ENCODE assay signal across 19 mouse cellular contexts in the genomic region with DNA sequence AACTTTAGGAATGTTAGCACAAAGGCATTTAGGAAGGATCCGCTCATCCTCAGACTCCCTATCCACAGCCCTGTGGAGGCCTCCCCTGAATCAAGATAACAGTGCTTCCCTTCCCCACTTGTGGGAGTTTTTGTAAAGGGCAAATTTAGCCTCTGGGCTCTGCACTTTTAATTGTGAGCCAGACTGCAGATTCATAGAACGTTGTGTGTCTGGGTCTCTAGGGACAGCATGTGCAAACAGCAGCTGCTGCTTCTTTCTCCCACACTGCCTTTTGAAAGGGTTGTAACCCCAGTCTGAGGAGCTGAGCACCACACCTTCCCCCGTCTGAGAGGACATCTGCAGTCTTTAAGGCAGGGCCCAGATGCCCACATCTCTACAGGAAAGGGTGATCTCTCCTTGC.
A peak's percentile ranks its signal among the peaks of the same experiment; 100 is the strongest.
DNase-seq lines count a peak whose midpoint lies in the region; ATAC-seq and TF ChIP-seq lines count a peak whose summit lies in the region.
"Had no signal": no experiment of that assay in that cellular context is flagged by ENCODE, and none has a peak within 500 bp of the region (broad histone marks: within the 10 kb centered on the region; RNA-seq: fewer than 3 reads in every experiment).

No protein-coding gene starts in this region.

- no peak for TF ChIP-seq EP300 in heart, postnatal 0 days (IDR thresholded peaks at IDR 0.05; ENCODE audit: low read depth)

- no peaks in the 10 kb centered on the region for H3K9me3 ChIP-seq in heart, postnatal 0 days (replicated peaks; ENCODE audit: control insufficient read depth, low read length)
- no peaks in the 10 kb centered on the region for H3K9me3 ChIP-seq in midbrain, postnatal 0 days (ENCODE audit: low read length)
- H3K9me3 ChIP-seq in midbrain, embryonic 16.5 days (replicated peaks; ENCODE audit: control insufficient read depth, low read length, poor library complexity, severe bottlenecking): no peaks in the 10 kb centered on the region
- H3K9me3 ChIP-seq: forebrain, embryonic 12.5 days; hindbrain, embryonic 12.5 days; kidney, embryonic 15.5 days; lung, embryonic 15.5 days; neural tube, embryonic 13.5 days had no signal

- H3K27ac ChIP-seq in heart, postnatal 0 days (ENCODE audit: low read depth): no peak overlapping the region
- no peak overlapping the region for H3K27ac ChIP-seq in midbrain, postnatal 0 days (ENCODE audit: low read depth, low read length)
- no peak overlapping the region for H3K27ac ChIP-seq in midbrain, embryonic 16.5 days (ENCODE audit: low read length)
- H3K27ac ChIP-seq: forebrain, embryonic 12.5 days; hindbrain, embryonic 12.5 days; kidney, embryonic 15.5 days; lung, embryonic 15.5 days; neural tube, embryonic 13.5 days had no signal

- TF ChIP-seq CTCF in heart, postnatal 0 days (IDR thresholded peaks at IDR 0.05; ENCODE audit: low read depth): no peak
- no peak for TF ChIP-seq CTCF in midbrain, postnatal 0 days (IDR thresholded peaks at IDR 0.05)

- ATAC-seq in heart, postnatal 0 days (ENCODE audit: insufficient read depth, low read depth): no peak
- no peak for ATAC-seq in midbrain, postnatal 0 days (ENCODE audit: low FRiP score)
- no peak for ATAC-seq in midbrain, embryonic 16.5 days
- ATAC-seq: inflammation-experienced regulatory T-cells, adult 6 months had no signal

- no peak overlapping the region for H3K4me3 ChIP-seq in heart, postnatal 0 days (ENCODE audit: low read depth, low read length)
- H3K4me3 ChIP-seq in midbrain, postnatal 0 days (ENCODE audit: low read depth, low read length): no peak overlapping the region
- no peak overlapping the region for H3K4me3 ChIP-seq in midbrain, embryonic 16.5 days (ENCODE audit: low read depth, low read length)
- H3K4me3 ChIP-seq: forebrain, embryonic 12.5 days; hindbrain, embryonic 12.5 days; kidney, embryonic 15.5 days; lung, embryonic 15.5 days; neural tube, embryonic 13.5 days had no signal

- no peaks in the 10 kb centered on the region for H3K36me3 ChIP-seq in heart, postnatal 0 days (replicated peaks; ENCODE audit: control insufficient read depth, insufficient read depth, low read length)
- no peaks in the 10 kb centered on the region for H3K36me3 ChIP-seq in midbrain, postnatal 0 days (ENCODE audit: insufficient read depth, low read length)
- no peaks in the 10 kb centered on the region for H3K36me3 ChIP-seq in midbrain, embryonic 16.5 days (ENCODE audit: control insufficient read depth, insufficient read depth, low read length)
- H3K36me3 ChIP-seq: forebrain, embryonic 12.5 days; hindbrain, embryonic 12.5 days; kidney, embryonic 15.5 days; lung, embryonic 15.5 days; neural tube, embryonic 13.5 days had no signal

- WGBS in heart, postnatal 0 days: 37% methylated on average over 3 of the region's 3 CpGs
- 44% methylated on average over 3 of the region's 3 CpGs for WGBS in midbrain, postnatal 0 days
- 43% methylated on average over 3 of the region's 3 CpGs for WGBS in midbrain, embryonic 16.5 days

- no peaks in the 10 kb centered on the region for H3K27me3 ChIP-seq in heart, postnatal 0 days (ENCODE audit: control insufficient read depth, insufficient read depth, low read length)
- no peaks in the 10 kb centered on the region for H3K27me3 ChIP-seq in midbrain, postnatal 0 days (ENCODE audit: insufficient read depth, low read length)
- H3K27me3 ChIP-seq in midbrain, embryonic 16.5 days (ENCODE audit: control insufficient read depth, insufficient read depth, low read depth, low read length): no peaks in the 10 kb centered on the region
- H3K27me3 ChIP-seq: forebrain, embryonic 12.5 days; hindbrain, embryonic 12.5 days; kidney, embryonic 15.5 days; lung, embryonic 15.5 days; neural tube, embryonic 13.5 days had no signal

- no peak overlapping the region for H3K4me2 ChIP-seq in heart, postnatal 0 days (ENCODE audit: low read depth, low read length)
- no peak overlapping the region for H3K4me2 ChIP-seq in midbrain, postnatal 0 days (ENCODE audit: low read depth, low read length, poor library complexity, severe bottlenecking)
- no peak overlapping the region for H3K4me2 ChIP-seq in midbrain, embryonic 16.5 days (ENCODE audit: low read length)
- H3K4me2 ChIP-seq: forebrain, embryonic 12.5 days; hindbrain, embryonic 12.5 days; kidney, embryonic 15.5 days; lung, embryonic 15.5 days; neural tube, embryonic 13.5 days had no signal

- intact Hi-C loops in heart, postnatal 14 days (cut with DNase I): loop anchor here (2.0 kb wide), 1 partner anchor 57 kb away; no protein-coding TSS in a partner anchor

- DNase-seq in embryo, embryonic 11 days: peak; percentile 13
- DNase-seq in embryo, embryonic 10.5 days (ENCODE audit: low spot score): no peak
- peak; percentile 21 for DNase-seq in heart, postnatal 0 days (ENCODE audit: low spot score)
- DNase-seq in heart, postnatal 14 days: no peak
- peak; percentile 19 for DNase-seq in midbrain, postnatal 0 days (ENCODE audit: low spot score)
- DNase-seq in thymus, postnatal 25 days: no peak
- no peak for DNase-seq in adrenal gland, postnatal 25 days
- DNase-seq: adrenal gland, adult 8-10 months; cerebellum, adult 18-20 months; left cerebral cortex, postnatal 4 days; right cerebral cortex, postnatal 14 days; thymus, postnatal 14 days had no signal

- H3K4me1 ChIP-seq in heart, postnatal 0 days (ENCODE audit: control insufficient read depth, insufficient read depth): peaks cover 28% of the 10 kb centered on the region
- H3K4me1 ChIP-seq in midbrain, postnatal 0 days (ENCODE audit: insufficient read depth, low read length): no peaks in the 10 kb centered on the region
- H3K4me1 ChIP-seq in midbrain, embryonic 16.5 days (ENCODE audit: control insufficient read depth, insufficient read depth, low read length): 0 out of 2 replicates have a peak, but pooled peaks cover 2% of the 10 kb centered on the region
- H3K4me1 ChIP-seq: kidney, embryonic 15.5 days had no signal

- H3K9ac ChIP-seq in heart, postnatal 0 days (replicated peaks; ENCODE audit: low read depth, low read length): no peak overlapping the region
- H3K9ac ChIP-seq in midbrain, postnatal 0 days (replicated peaks; ENCODE audit: low read length, poor library complexity, severe bottlenecking): no peak overlapping the region
- no peak overlapping the region for H3K9ac ChIP-seq in midbrain, embryonic 16.5 days (ENCODE audit: low read depth, low read length)
- H3K9ac ChIP-seq: forebrain, embryonic 12.5 days; hindbrain, embryonic 12.5 days; kidney, embryonic 15.5 days; lung, embryonic 15.5 days; neural tube, embryonic 13.5 days had no signal

Comparison
In these comparisons a context has a peak if more than half of its experiments do, and no peak if none do; other contexts are left out.
1. DNase-seq: peak in embryo, embryonic 11 days (single experiment), heart, postnatal 0 days (single experiment) and midbrain, postnatal 0 days (single experiment); none in embryo, embryonic 10.5 days (single experiment), heart, postnatal 14 days (0 of 2), thymus, postnatal 25 days (single experiment) and adrenal gland, postnatal 25 days (single experiment).